Comparison of ENCODE assay signal across 8 mouse cellular contexts in the genomic region with DNA sequence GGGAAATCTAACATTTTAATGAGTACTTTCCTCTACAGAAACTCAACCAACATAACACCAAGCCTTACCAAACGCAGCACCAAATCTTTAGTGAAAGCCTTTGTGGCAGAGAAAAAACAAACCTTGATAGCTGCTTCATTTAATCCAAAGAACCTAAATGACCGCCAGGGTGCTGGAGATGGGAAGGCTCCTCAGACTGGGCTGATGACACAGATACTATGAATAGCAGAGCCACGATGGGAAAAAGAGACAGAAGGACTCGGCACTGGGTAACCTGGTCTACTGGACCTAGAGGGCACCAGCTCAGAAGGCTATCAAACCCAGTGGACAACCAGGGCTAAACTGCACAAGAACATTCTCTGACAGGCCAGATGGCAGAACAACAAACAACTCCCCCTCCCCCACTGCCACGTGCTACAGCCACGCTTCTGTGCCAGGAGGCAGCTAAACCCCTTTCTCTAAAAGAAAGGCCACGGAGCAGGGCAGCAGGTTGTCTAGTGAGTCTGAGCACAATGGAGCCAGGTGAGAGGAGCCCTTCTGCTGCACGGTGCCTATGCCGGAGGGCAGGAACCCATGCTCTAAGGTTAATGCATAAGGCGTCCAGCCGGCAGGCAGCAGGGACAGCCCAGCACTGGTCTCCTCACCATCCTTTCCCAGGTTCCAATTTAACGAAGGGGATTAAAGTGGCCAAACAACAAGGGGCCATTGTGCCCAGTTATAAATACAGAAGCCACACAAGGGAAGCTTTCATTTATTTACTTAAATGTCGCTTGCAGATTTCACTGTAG. TPM values are rescaled to one million over a fixed set of nuclear protein-coding genes. Genes with fewer than 3 reads are reported as not detected.
DNase-seq lines count a peak whose midpoint lies in the region; ATAC-seq and TF ChIP-seq lines count a peak whose summit lies in the region.

No protein-coding gene starts in this region.

- H3K9me3 ChIP-seq in kidney, postnatal 0 days (replicated peaks; ENCODE audit: low read length), result no peaks in the 10 kb centered on the region
- no peaks in the 10 kb centered on the region for H3K9me3 ChIP-seq in lung, postnatal 0 days (ENCODE audit: low read length)

- peak overlapping the region; percentile 23; the same call in 1 of the 2 replicates for H3K4me2 ChIP-seq in kidney, postnatal 0 days (ENCODE audit: low read length)
- H3K4me2 ChIP-seq in lung, postnatal 0 days (replicated peaks; ENCODE audit: low read depth, low read length), result peak overlapping the region; percentile 8; the same call in 1 of the 2 replicates

- 39% methylated on average over 13 of the region's 13 CpGs for WGBS in kidney, postnatal 0 days
- 33% methylated on average over 13 of the region's 13 CpGs for WGBS in lung, postnatal 0 days

- no peak overlapping the region for H3K4me3 ChIP-seq in kidney, postnatal 0 days (replicated peaks; ENCODE audit: low read depth, low read length)
- H3K4me3 ChIP-seq in lung, postnatal 0 days (ENCODE audit: low read depth, low read length), result no peak overlapping the region

- no peak overlapping the region for H3K27ac ChIP-seq in kidney, postnatal 0 days
- H3K27ac ChIP-seq in lung, postnatal 0 days (ENCODE audit: low read length), result peak overlapping the region; percentile 35; the same call in 1 of the 2 replicates

- 0 out of 2 replicates have a peak overlapping the region, but pooled peaks have one; percentile 31 for H3K9ac ChIP-seq in kidney, postnatal 0 days (ENCODE audit: low read depth, low read length)
- H3K9ac ChIP-seq in lung, postnatal 0 days (replicated peaks; ENCODE audit: low read depth), result no peak overlapping the region

- H3K36me3 ChIP-seq in kidney, postnatal 0 days (ENCODE audit: insufficient read depth, low read length), result 0 out of 2 replicates have a peak, but pooled peaks cover 4% of the 10 kb centered on the region
- no peaks in the 10 kb centered on the region for H3K36me3 ChIP-seq in lung, postnatal 0 days (ENCODE audit: insufficient read depth, low read length)

- no peak for ATAC-seq in kidney, postnatal 0 days (replicated peaks; ENCODE audit: low FRiP score, low read depth)
- ATAC-seq in lung, postnatal 0 days, result no peak

- H3K4me1 ChIP-seq in kidney, postnatal 0 days (replicated peaks; ENCODE audit: insufficient read depth, low read length), result peaks cover 61% of the 10 kb centered on the region
- H3K4me1 ChIP-seq in lung, postnatal 0 days (ENCODE audit: insufficient read depth, low read depth, low read length), result peaks cover 75% of the 10 kb centered on the region

- H3K27me3 ChIP-seq in kidney, postnatal 0 days (ENCODE audit: insufficient read depth, low read length), result no peaks in the 10 kb centered on the region
- no peaks in the 10 kb centered on the region for H3K27me3 ChIP-seq in lung, postnatal 0 days (replicated peaks; ENCODE audit: insufficient read depth, low read length)

- peak; percentile 52 to 73 for DNase-seq in heart, adult 18-20 months
- no peak for DNase-seq in heart, postnatal 36 days
- peak; percentile 92 to 97 for DNase-seq in cerebellum, postnatal 14 days
- DNase-seq in gastrocnemius, postnatal 14 days, result peak; percentile 43
- DNase-seq in kidney, postnatal 0 days (ENCODE audit: low spot score), result no peak
- no peak for DNase-seq in lung, postnatal 0 days (ENCODE audit: low spot score)
- DNase-seq in right cerebral cortex, postnatal 14 days, result peak; percentile 69
- DNase-seq in adipocyte (ENCODE audit: low spot score), result no peak

- TF ChIP-seq EP300 in lung, postnatal 0 days (IDR thresholded peaks at IDR 0.05), result no peak

- intact Hi-C loops in heart, postnatal 36 days (cut with DNase I), result loop anchor here (2.0 kb wide), 2 partner anchors 13 to 19 kb away; no protein-coding TSS in a partner anchor
- intact Hi-C loops in gastrocnemius, postnatal 14 days (cut with DNase I; ENCODE audit: low total_unique reads), result no loop called here

- TF ChIP-seq CTCF in kidney, postnatal 0 days (IDR thresholded peaks at IDR 0.05; ENCODE audit: low read depth), result no peak
- 0 out of 2 replicates have a peak, but pooled peaks have one; percentile 3 for TF ChIP-seq CTCF in lung, postnatal 0 days (IDR thresholded peaks at IDR 0.05)

RNA-seq across cellular contexts. Expression of a gene that starts 50.7 kb away (rescaled TPM):
- 10 to 100 TPM; 54.1 to 63.2 TPM for total RNA-seq in heart, adult 18-20 months (2021)
- total RNA-seq in heart, postnatal 36 days (2021), result 10 to 100 TPM; 45.6 to 51.6 TPM
- total RNA-seq in gastrocnemius, postnatal 14 days (2021), result 10 to 100 TPM; 23.3 to 31.2 TPM
- 16.7 and 17.3 TPM in 2 replicates for polyA plus RNA-seq in kidney, postnatal 0 days (2015; fragmentation: Nextera tagmentation; extraction: Ambion mirVana)
- 19.4 and 19.5 TPM in 2 replicates for polyA plus RNA-seq in lung, postnatal 0 days (2015; fragmentation: Nextera tagmentation; extraction: Ambion mirVana)

Comparison
In these comparisons a context has a peak if more than half of its experiments do, and no peak if none do; other contexts are left out.
1. DNase-seq: peak in heart, adult 18-20 months (2 of 2), cerebellum, postnatal 14 days (2 of 2), gastrocnemius, postnatal 14 days (single experiment) and right cerebral cortex, postnatal 14 days (single experiment); none in heart, postnatal 36 days (0 of 2), kidney, postnatal 0 days (single experiment), lung, postnatal 0 days (single experiment) and adipocyte (single experiment).